ENCODE assay signal across 19 mouse cellular contexts in the genomic region with DNA sequence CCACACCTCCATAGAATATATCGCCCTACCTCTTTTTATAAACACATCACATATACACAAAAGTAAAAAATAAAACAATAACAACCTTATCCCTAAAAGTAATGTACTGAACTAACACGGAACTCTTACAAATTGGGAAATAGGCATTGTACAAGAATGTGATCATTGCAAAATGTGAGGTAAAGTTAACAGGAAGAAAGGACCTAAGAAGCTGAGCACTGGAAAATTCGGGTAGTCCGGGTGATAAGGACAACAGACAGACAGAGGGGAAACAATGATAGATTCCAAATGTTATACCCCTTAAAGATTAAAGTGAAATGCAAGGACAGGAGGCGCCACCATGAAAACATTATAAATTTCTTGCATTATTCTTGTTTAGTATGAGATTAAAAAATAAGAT. TPM values are rescaled to one million over a fixed set of nuclear protein-coding genes. Genes with fewer than 3 reads are reported as not detected.
"Had no signal": no experiment of that assay in that cellular context is flagged by ENCODE, and none has a peak within 500 bp of the region (broad histone marks: within the 10 kb centered on the region; RNA-seq: fewer than 3 reads in every experiment).

No protein-coding gene starts in this region.

- H3K4me1 ChIP-seq: megakaryocyte, embryonic 14.5 days; midbrain, embryonic 13.5 days; midbrain, embryonic 15.5 days; neural tube, embryonic 12.5 days had no signal

- DNase-seq: lung, adult 18-20 months; lung, embryonic 14.5 days; lung, postnatal 14 days; lung, postnatal 36 days; right cerebral cortex, postnatal 25 days; right cerebral cortex, postnatal 4 days; spleen, adult 18-20 months; thymus, adult 18-20 months; thymus, postnatal 14 days; thymus, postnatal 4 days had no signal

- H3K27ac ChIP-seq: liver, embryonic 14.5 days; macrophage; midbrain, embryonic 13.5 days; midbrain, embryonic 15.5 days; neural tube, embryonic 12.5 days had no signal

- H3K4me3 ChIP-seq: megakaryocyte, embryonic 14.5 days; midbrain, embryonic 13.5 days; midbrain, embryonic 15.5 days; neural tube, embryonic 12.5 days had no signal

- H3K4me2 ChIP-seq: lung, embryonic 14.5 days; midbrain, embryonic 11.5 days; midbrain, embryonic 13.5 days; midbrain, embryonic 15.5 days; neural tube, embryonic 12.5 days had no signal

- H3K36me3 ChIP-seq: midbrain, embryonic 13.5 days; midbrain, embryonic 15.5 days; neural tube, embryonic 12.5 days had no signal

- H3K27me3 ChIP-seq: megakaryocyte, embryonic 14.5 days; midbrain, embryonic 13.5 days; midbrain, embryonic 15.5 days; neural tube, embryonic 12.5 days had no signal

- H3K9ac ChIP-seq: liver, embryonic 14.5 days; lung, embryonic 14.5 days; midbrain, embryonic 13.5 days; midbrain, embryonic 15.5 days; neural tube, embryonic 12.5 days had no signal

- H3K9me3 ChIP-seq: megakaryocyte, embryonic 14.5 days; midbrain, embryonic 13.5 days; midbrain, embryonic 15.5 days; neural tube, embryonic 12.5 days had no signal

- ATAC-seq: midbrain, embryonic 13.5 days; midbrain, embryonic 15.5 days had no signal

RNA-seq across cellular contexts. Expression of a gene that starts 24.1 kb away (rescaled TPM):
- total RNA-seq: monocyte, adult 5-6 weeks; neutrophil, adult 5-6 weeks had no signal

RNA-seq across cellular contexts. Expression of a gene that starts 52.3 kb away (rescaled TPM):
- total RNA-seq: monocyte, adult 5-6 weeks; neutrophil, adult 5-6 weeks had no signal
